Mouse (Mus musculus) C2C12 (cell line): ENCODE measurements at regions not wholly inside any gene's neighbourhood (a gene's known extent, or its start where the extent isn't known, plus 50 kb on each side); places are given as distances from the start of the nearest gene placed in this dataset.

Experiments used
- CEBPB ChIP-seq: IDR thresholded peaks from one replicate; pipeline ENCODE4 v1.6.1; 2011; ENCODE audit warnings: low read depth, mild to moderate bottlenecking, control low read depth, moderate library complexity
- CTCF ChIP-seq: IDR thresholded peaks from one replicate; pipeline ENCODE4 v1.5.1; 2011; ENCODE audit not compliant: control insufficient read depth, insufficient read depth, insufficient read length
- USF1 ChIP-seq: IDR thresholded peaks from one replicate; pipeline ENCODE4 v1.6.1; 2011; ENCODE audit warnings: low read depth, mild to moderate bottlenecking, control low read depth, moderate library complexity

DNA sequence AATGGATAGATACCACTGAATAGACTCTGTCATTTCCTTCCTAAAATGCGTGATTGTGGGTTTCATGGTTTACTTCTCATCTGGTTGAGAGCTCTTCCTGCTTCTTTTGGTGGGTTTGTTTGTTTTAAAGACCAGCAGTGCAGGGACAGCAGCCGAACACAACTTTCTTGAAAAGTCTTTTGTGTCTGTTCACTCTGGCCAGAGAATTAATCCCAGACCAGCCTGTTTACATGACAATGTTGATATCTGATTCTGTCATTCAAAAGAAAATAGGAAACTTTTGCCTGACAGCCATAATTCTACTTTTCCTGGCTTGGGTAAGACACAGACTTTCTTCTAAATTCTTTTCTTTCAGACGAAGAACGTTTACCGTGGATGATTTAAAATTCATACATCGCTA is 336.9 kb upstream of the Flrt2 start:
- no peak for TF ChIP-seq CTCF
- TF ChIP-seq USF1 = no peak
- no peak for TF ChIP-seq CEBPB
